Mouse (Mus musculus): Measurements from ENCODE around the gene Plod2. TPM values are rescaled to one million over a fixed set of nuclear protein-coding genes. Genes with fewer than 3 reads are reported as not detected.
A peak's percentile ranks its signal among the peaks of the same experiment; 100 is the strongest.

Plod2 gene
- polyA plus RNA-seq (2014; fragmentation: Nextera tagmentation; extraction: Ambion mirVana): 44.9 and 51.6 TPM in 2 replicates

- Histone ChIP-seq H3K9ac (replicated peaks; ENCODE audit: low read depth, low read length) (peak within 1 kb of the TSS; percentile 57), H3K4me3 (ENCODE audit: low read depth, low read length) (peak within 1 kb of the TSS; percentile 59), H3K27ac (ENCODE audit: low read length) (peak within 1 kb of the TSS; percentile 80), H3K9me3 (ENCODE audit: control insufficient read depth, low read depth, low read length) (no peaks in the 10 kb centered on the region), H3K27me3 (ENCODE audit: control insufficient read depth, insufficient read depth, low read length) (no peaks in the 10 kb centered on the region), H3K4me2 (replicated peaks; ENCODE audit: low read depth, low read length) (peak within 1 kb of the TSS; percentile 69), H3K36me3 (ENCODE audit: control insufficient read depth, insufficient read depth, low read length) (no peaks in the 10 kb centered on the region), H3K4me1 (ENCODE audit: control insufficient read depth, insufficient read depth, low read length) (peaks cover 23% of the 10 kb centered on the region; the same call in 1 of the 2 replicates)
- peak; percentile 95 for ATAC-seq (ENCODE audit: insufficient number of reproducible peaks, insufficient read depth, low FRiP score, low read depth)
- under 1% methylated on average over 62 of the region's 67 CpGs for WGBS
Observed at GRCm38 (mm10) chr9:92541977-92542561, at the start of gene Plod2. Gene Plod2 (plus strand): TSS chr9:92542223.

- peak; percentile 65; the same call in 1 of the 2 replicates for ATAC-seq (ENCODE audit: insufficient number of reproducible peaks, insufficient read depth, low FRiP score, low read depth)
Observed at GRCm38 (mm10) chr9:92499710-92500410, 42.2 kb upstream of the Plod2 start.

GRCm38 (mm10) chr9:92504256-92504655 lies 37.8 kb upstream of the Plod2 start:
- H3K27ac ChIP-seq (ENCODE audit: low read length): no peak overlapping the region
- no peak overlapping the region for H3K9ac ChIP-seq (replicated peaks; ENCODE audit: low read depth, low read length)
- ATAC-seq (ENCODE audit: insufficient number of reproducible peaks, insufficient read depth, low FRiP score, low read depth): peak; percentile 58; the same call in 1 of the 2 replicates
- 29% methylated on average over 3 of the region's 3 CpGs for WGBS
- no peak overlapping the region for H3K4me2 ChIP-seq (replicated peaks; ENCODE audit: low read depth, low read length)
- H3K4me3 ChIP-seq (ENCODE audit: low read depth, low read length): no peak overlapping the region
- H3K36me3 ChIP-seq (ENCODE audit: control insufficient read depth, insufficient read depth, low read length): no peaks in the 10 kb centered on the region
- H3K4me1 ChIP-seq (ENCODE audit: control insufficient read depth, insufficient read depth, low read length): no peaks in the 10 kb centered on the region
- H3K27me3 ChIP-seq (ENCODE audit: control insufficient read depth, insufficient read depth, low read length): no peaks in the 10 kb centered on the region
- H3K9me3 ChIP-seq (ENCODE audit: control insufficient read depth, low read depth, low read length): no peaks in the 10 kb centered on the region

More at GRCm38 (mm10) chr9:92499710-92500410, 42.2 kb upstream of the Plod2 start:
- Histone ChIP-seq H3K9ac (replicated peaks; ENCODE audit: low read depth, low read length) (no peak overlapping the region), H3K36me3 (ENCODE audit: control insufficient read depth, insufficient read depth, low read length) (no peaks in the 10 kb centered on the region), H3K4me3 (ENCODE audit: low read depth, low read length) (no peak overlapping the region), H3K4me2 (replicated peaks; ENCODE audit: low read depth, low read length) (no peak overlapping the region), H3K9me3 (ENCODE audit: control insufficient read depth, low read depth, low read length) (no peaks in the 10 kb centered on the region), H3K27ac (ENCODE audit: low read length) (no peak overlapping the region), H3K27me3 (ENCODE audit: control insufficient read depth, insufficient read depth, low read length) (no peaks in the 10 kb centered on the region), H3K4me1 (ENCODE audit: control insufficient read depth, insufficient read depth, low read length) (no peaks in the 10 kb centered on the region)
- 48% methylated on average over 12 of the region's 12 CpGs for WGBS

- Histone ChIP-seq H3K4me3 (ENCODE audit: low read depth, low read length) (no peak overlapping the region), H3K27ac (ENCODE audit: low read length) (no peak overlapping the region), H3K4me2 (replicated peaks; ENCODE audit: low read depth, low read length) (no peak overlapping the region), H3K4me1 (ENCODE audit: control insufficient read depth, insufficient read depth, low read length) (no peaks in the 10 kb centered on the region), H3K36me3 (ENCODE audit: control insufficient read depth, insufficient read depth, low read length) (no peaks in the 10 kb centered on the region), H3K9me3 (ENCODE audit: control insufficient read depth, low read depth, low read length) (no peaks in the 10 kb centered on the region), H3K27me3 (ENCODE audit: control insufficient read depth, insufficient read depth, low read length) (no peaks in the 10 kb centered on the region), H3K9ac (replicated peaks; ENCODE audit: low read depth, low read length) (no peak overlapping the region)
- no peak for ATAC-seq (ENCODE audit: insufficient number of reproducible peaks, insufficient read depth, low FRiP score, low read depth)
- 50% methylated on average over 1 of the region's 1 CpGs for WGBS
Observed at GRCm38 (mm10) chr9:92504889-92505288, 37.1 kb upstream of the Plod2 start.

- no peak for ATAC-seq (ENCODE audit: insufficient number of reproducible peaks, insufficient read depth, low FRiP score, low read depth)
- Histone ChIP-seq H3K4me1 (ENCODE audit: control insufficient read depth, insufficient read depth, low read length) (no peaks in the 10 kb centered on the region), H3K9ac (replicated peaks; ENCODE audit: low read depth, low read length) (no peak overlapping the region), H3K4me2 (replicated peaks; ENCODE audit: low read depth, low read length) (no peak overlapping the region), H3K9me3 (ENCODE audit: control insufficient read depth, low read depth, low read length) (no peaks in the 10 kb centered on the region), H3K27me3 (ENCODE audit: control insufficient read depth, insufficient read depth, low read length) (no peaks in the 10 kb centered on the region), H3K36me3 (ENCODE audit: control insufficient read depth, insufficient read depth, low read length) (no peaks in the 10 kb centered on the region), H3K4me3 (ENCODE audit: low read depth, low read length) (no peak overlapping the region), H3K27ac (ENCODE audit: low read length) (no peak overlapping the region)
Observed at GRCm38 (mm10) chr9:92511696-92512095, 30.3 kb upstream of the Plod2 start.

GRCm38 (mm10) chr9:92517036-92517435 lies 25.0 kb upstream of the Plod2 start:
- ATAC-seq (ENCODE audit: insufficient number of reproducible peaks, insufficient read depth, low FRiP score, low read depth): no peak
- no peak overlapping the region for H3K4me2 ChIP-seq (replicated peaks; ENCODE audit: low read depth, low read length)

GRCm38 (mm10) chr9:92520751-92521150 lies 21.3 kb upstream of the Plod2 start:
- no peak for ATAC-seq (ENCODE audit: insufficient number of reproducible peaks, insufficient read depth, low FRiP score, low read depth)
- WGBS: 87% methylated on average over 10 of the region's 10 CpGs
- no peak overlapping the region for H3K9ac ChIP-seq (replicated peaks; ENCODE audit: low read depth, low read length)
- peaks cover 6% of the 10 kb centered on the region; the same call in 1 of the 2 replicates for H3K9me3 ChIP-seq (ENCODE audit: control insufficient read depth, low read depth, low read length)
- H3K27me3 ChIP-seq (ENCODE audit: control insufficient read depth, insufficient read depth, low read length): no peaks in the 10 kb centered on the region
- H3K36me3 ChIP-seq (ENCODE audit: control insufficient read depth, insufficient read depth, low read length): no peaks in the 10 kb centered on the region
- H3K4me1 ChIP-seq (ENCODE audit: control insufficient read depth, insufficient read depth, low read length): no peaks in the 10 kb centered on the region
- H3K4me2 ChIP-seq (replicated peaks; ENCODE audit: low read depth, low read length): no peak overlapping the region
- no peak overlapping the region for H3K27ac ChIP-seq (ENCODE audit: low read length)
- H3K4me3 ChIP-seq (ENCODE audit: low read depth, low read length): no peak overlapping the region

More at GRCm38 (mm10) chr9:92517036-92517435, 25.0 kb upstream of the Plod2 start:
- no peak overlapping the region for H3K27ac ChIP-seq (ENCODE audit: low read length)
- no peaks in the 10 kb centered on the region for H3K36me3 ChIP-seq (ENCODE audit: control insufficient read depth, insufficient read depth, low read length)
- H3K4me1 ChIP-seq (ENCODE audit: control insufficient read depth, insufficient read depth, low read length): no peaks in the 10 kb centered on the region
- no peaks in the 10 kb centered on the region for H3K27me3 ChIP-seq (ENCODE audit: control insufficient read depth, insufficient read depth, low read length)
- WGBS: 96% methylated on average over 12 of the region's 12 CpGs
- H3K4me3 ChIP-seq (ENCODE audit: low read depth, low read length): no peak overlapping the region
- no peak overlapping the region for H3K9ac ChIP-seq (replicated peaks; ENCODE audit: low read depth, low read length)
- H3K9me3 ChIP-seq (ENCODE audit: control insufficient read depth, low read depth, low read length): peaks cover 6% of the 10 kb centered on the region; the same call in 1 of the 2 replicates

GRCm38 (mm10) chr9:92524506-92524905 lies 17.5 kb upstream of the Plod2 start:
- Histone ChIP-seq H3K27me3 (ENCODE audit: control insufficient read depth, insufficient read depth, low read length) (no peaks in the 10 kb centered on the region), H3K4me2 (replicated peaks; ENCODE audit: low read depth, low read length) (no peak overlapping the region), H3K4me1 (ENCODE audit: control insufficient read depth, insufficient read depth, low read length) (no peaks in the 10 kb centered on the region), H3K36me3 (ENCODE audit: control insufficient read depth, insufficient read depth, low read length) (no peaks in the 10 kb centered on the region), H3K4me3 (ENCODE audit: low read depth, low read length) (no peak overlapping the region), H3K9ac (replicated peaks; ENCODE audit: low read depth, low read length) (no peak overlapping the region), H3K9me3 (ENCODE audit: control insufficient read depth, low read depth, low read length) (no peaks in the 10 kb centered on the region), H3K27ac (ENCODE audit: low read length) (no peak overlapping the region)
- no peak for ATAC-seq (ENCODE audit: insufficient number of reproducible peaks, insufficient read depth, low FRiP score, low read depth)
- 77% methylated on average over 4 of the region's 4 CpGs for WGBS

Data from stomach, embryonic 14.5 days (tissue).